Mouse (Mus musculus): Measurements from ENCODE around the gene Nt5c.
"Not testable (repeated sequence)": the region's sequence is repeated elsewhere in the genome, so short reads cannot be mapped to it uniquely, and the experiment has no call there.

DNA sequence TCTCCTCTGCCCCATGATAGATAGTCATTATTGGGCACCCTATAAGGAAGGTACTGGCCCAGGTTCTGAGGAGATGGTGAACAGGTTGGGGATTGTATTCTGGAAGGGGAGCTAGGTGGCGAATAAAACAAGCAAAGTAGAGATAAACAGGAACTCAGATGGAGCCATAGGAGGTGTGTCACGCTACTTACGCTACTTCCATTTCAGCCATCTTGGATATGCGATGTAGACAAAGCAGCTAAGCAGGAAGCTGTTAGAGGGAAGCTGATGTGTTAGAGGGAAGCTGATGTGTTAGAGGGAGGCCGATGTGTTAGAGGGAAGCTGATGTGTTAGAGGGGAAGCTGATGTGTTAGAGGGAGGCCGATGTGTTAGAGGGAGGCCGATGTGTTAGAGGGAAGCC lies 14.3 kb downstream of the Nt5c start:
- not testable (repeated sequence) for TF ChIP-seq TAL1, GATA1 (IDR thresholded peaks at IDR 0.05; ENCODE audit: low read length)

All from erythroblast, embryonic 14.5 days (primary cell).